Mouse (Mus musculus) kidney, adult 11 months (tissue): Measurements from ENCODE around the gene Lrrc8b.

Source experiments
- DNase-seq: peaks from one replicate; pipeline ENCODE4 v3.0.0; 2022

Lrrc8b gene

DNA sequence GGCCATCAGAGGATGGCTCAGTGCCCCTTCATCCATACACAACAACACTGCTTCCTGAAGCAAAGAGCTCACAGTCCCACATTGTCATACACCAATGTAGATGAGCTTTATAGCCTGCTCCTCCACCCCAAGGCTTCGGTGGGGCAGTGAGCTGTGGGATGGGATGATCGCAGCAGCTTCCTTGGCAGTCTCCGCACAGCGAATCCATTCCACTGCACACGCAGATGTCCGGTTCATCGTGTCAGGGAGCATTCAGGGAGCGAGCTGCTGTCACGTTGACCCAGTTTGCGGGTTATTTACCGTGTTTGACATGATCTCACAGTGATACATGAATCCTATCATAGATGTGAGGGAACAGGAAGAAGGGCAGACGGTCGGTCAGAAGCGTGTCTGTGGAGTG, 69.3 kb downstream of the Lrrc8b start:
- DNase-seq = no peak

DNA sequence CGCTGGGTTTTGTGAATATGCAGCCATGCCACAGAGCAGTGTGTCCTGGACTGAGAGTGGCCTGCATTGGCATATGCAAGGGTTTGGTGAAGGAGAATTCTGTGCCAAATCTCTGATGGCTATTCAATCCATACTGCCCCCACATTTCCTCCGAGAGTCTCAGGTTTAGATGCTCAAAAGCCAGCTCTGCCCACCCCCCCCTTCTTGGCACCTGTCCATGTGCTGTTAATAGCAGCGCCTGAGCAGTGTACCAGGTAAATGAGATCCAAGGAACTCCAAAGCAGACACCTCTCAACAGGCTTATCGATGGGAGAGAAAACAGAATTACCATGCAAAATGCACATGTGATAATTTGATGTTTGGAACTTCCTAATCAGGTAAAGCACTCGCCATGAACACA, 74.6 kb downstream of the Lrrc8b start:
- no peak for DNase-seq

DNA sequence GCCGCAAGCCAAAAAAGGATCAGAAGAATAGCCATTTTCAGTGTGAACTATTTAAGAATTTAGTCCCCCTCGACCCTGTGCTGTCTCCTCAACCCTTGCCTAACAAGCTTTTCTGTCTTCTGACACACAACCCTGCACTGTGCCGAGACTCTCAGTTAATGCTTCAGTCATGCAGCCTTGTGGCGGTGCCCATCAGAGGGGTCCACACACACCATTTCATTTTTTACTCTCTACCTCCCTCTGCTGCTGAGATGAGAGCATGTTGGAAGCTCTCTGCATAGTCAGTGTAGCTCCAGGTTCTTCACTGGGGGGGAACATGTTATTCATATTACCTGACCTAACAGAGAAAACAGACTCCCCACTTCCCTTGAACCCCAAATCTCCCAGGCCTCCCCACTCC, 75.8 kb downstream of the Lrrc8b start:
- no peak for DNase-seq

DNA sequence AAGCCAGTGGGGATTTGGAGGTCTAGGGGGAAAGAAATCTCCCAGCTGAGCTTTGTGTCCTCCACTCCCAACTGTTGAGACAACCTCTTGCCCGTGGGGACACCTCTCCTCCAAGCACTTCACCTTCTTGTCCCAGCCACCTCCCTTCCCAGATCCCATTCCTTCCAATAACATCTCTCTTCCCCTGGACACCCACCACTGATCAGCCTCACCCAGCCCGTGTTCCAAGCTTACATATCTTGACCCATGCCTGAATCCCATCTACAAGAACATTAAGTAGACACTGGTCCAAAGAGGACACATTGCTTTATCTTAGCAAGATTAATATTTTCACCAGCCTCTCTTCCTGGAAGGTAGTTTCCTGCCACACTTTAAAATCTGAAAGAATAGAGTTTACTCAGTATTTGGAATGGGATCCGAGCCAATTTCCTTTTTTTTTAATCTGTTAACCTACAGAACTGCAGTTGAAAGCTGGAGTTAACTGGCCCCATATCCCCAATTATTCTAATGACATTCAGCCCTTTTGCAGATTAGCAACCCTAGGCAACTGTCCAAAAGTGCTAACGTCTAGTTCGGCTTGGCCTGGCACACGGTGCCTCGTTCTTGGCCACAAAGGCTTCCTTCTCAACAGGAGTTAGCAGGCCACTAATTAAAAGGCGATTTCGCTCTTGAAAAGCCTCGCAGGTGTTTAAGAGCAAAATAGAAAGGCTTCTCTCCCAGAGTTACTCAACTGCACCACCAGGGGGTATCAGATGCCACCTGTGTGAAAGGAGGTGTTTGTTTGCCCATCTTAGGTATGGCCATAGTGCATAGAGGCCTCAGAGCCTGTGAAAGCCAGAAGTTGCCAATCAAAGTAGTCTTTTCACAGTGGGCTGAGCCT, 77.0 kb downstream of the Lrrc8b start:
- peak; percentile 59 for DNase-seq

DNA sequence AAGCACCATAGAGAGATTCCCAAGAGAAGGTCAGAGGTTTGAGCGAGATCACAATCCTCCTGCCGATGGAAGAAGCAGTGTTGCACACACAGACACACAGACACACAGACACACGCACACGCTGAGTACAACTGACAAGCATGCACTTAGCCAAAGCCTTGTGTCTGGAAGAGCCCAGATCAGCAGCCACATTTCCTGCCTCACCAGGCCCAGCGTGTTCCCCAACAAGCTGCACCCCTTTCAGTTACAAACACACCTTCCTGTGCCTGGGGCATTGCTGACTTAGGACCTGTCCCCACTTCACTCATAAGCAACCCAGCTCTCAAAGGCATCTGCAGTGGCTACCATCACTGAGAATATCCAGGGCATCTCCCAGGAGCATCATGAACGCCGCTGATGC, 77.8 kb downstream of the Lrrc8b start:
- DNase-seq = no peak

GRCm38 (mm10) chr5:105494246-105494917, 78.8 kb downstream of the Lrrc8b start:
- DNase-seq = no peak

GRCm38 (mm10) chr5:105494918-105495901, 79.6 kb downstream of the Lrrc8b start:
- DNase-seq = peak; percentile 53

GRCm38 (mm10) chr5:105496133-105496532, 80.6 kb downstream of the Lrrc8b start:
- DNase-seq = no peak

DNA sequence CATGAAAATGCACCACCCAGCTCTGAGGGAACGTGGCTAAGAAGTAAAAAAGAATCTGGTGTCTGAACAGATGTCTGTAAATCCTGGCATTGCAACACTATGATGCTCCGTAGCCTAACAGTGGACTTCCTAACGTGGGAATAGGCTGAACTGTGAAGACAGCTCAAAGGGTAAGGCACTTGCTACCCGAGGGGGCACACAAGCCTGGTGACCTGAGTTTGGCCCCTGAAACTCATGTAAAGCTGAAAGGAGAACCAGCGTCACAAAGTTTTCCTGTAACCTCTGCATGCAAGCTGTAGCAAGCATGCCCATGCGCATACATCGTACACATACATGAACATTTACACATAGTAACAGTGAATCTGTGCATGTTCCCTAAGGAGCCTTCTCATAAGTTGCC, 81.0 kb downstream of the Lrrc8b start:
- DNase-seq = no peak

- no peak for DNase-seq
These were observed 82.9 kb downstream of the Lrrc8b start for GRCm38 (mm10) chr5:105498429-105499000.

GRCm38 (mm10) chr5:105499396-105499795, 83.8 kb downstream of the Lrrc8b start:
- DNase-seq = no peak

DNA sequence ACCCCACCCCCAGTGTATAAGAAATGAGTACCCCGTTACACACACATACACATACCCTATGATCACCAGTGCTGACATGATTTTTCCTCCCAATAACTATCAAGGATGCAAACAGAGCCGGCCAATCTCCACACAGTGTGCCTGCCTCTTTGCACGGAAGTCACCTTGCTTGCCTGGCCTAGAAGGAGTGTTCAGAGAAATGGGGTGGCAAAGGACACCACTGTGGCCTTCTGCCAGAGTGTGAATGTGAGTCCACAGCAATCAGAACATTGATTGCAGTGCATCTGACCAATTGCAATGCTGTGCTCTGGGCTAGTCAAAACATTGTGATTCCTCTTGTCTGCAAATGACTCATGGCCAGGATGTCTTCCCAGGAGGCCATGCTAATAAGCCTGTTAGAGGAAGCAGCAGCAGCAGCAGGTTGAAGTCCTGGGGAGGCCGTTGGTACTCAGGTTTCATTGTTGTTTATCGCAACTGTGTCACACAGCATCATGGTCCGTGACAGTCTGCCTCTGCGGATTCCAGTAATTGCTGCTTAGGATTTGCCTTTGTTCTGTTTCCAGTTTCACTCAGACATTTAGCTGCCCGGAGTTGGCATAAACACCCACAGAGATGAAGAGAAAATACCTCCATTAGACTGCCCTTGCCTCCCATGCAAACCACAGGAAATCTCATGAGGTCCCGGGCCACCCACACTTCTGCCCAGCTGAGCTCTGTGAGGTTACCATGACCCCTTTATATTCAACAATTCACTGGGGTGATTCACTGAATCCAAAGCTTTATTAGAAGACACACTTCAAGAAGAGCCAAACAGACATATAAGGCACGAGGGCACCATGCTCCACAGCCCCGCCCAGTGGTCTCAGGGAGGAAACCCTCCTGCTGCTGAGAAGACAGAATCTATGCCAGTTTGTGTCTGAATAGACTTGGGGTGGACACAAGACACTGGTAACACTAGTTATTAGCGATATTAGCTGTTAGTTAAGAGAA, 84.9 kb downstream of the Lrrc8b start:
- no peak for DNase-seq

DNA sequence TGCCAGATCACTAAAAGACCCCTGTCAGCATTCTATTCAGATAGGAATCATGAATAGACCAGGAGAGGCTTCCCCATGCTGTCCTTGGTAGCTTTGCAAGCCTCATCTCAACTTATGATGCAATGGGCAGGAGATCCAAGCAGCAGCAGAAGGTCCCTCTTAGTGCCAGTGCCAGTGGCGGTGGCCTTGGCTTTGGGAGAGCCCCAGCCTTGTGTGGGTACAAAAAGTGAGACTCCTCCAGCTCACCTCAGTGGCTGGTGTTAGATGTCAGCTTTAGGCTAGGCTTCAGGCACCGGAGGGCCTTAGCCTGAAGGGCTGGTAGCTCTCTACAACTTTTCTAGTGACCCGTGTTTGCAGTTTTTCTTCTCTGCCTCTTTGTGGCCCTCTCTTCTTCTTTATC, 85.6 kb downstream of the Lrrc8b start:
- DNase-seq = no peak

GRCm38 (mm10) chr5:105508813-105509212, 93.2 kb downstream of the Lrrc8b start:
- no peak for DNase-seq

GRCm38 (mm10) chr5:105512297-105512696, 96.7 kb downstream of the Lrrc8b start:
- no peak for DNase-seq

- no peak for DNase-seq
These were observed 100.0 kb downstream of the Lrrc8b start for GRCm38 (mm10) chr5:105515532-105515931.

DNA sequence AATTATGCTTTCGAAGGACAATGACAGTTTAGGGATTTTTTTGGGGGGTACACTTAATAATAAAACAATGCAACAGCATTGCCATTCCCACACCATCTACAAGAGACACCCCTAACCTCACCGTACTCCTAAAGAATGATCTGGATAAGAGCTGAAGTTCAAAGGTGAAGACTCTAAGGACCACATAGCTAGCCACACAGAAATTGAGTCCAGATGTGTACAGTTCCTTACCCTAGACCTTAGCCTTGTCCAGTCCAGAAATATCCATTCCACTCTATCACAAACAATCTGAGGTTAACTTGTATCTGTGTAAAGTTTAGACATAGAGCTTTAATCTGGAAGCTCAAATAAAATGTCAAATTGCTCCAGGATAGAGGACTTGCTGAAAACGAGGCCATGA, 100.7 kb downstream of the Lrrc8b start:
- DNase-seq = no peak

DNA sequence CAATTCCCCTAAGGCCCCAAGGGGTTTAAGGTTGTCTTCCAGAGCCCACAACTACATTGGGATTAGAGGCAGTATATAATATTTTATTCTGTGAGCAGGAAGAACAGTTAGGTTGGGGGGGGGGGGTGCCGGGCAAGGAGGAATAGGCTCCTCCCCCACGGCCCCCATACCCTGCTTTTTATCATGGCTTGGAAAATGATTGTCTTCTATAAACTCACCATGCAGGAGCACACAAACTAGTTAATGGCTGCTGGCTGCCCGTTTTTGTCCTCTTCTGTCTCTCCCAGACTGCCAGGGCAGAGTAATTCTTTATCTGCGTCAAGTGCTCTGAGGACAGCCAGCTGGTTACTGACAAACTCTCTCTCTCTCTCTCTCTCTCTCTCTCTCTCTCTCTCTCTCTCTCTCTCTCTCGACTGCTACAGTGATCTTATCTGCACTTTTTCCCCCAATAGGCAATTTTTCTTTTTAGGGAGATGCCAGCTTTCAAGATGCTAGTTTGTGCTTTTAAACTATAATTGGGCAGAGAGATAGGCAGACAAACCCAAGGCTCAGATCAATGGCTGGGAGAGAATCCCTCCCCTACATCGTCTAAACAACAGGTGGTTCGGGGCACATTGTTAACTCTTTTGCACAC, 102.5 kb downstream of the Lrrc8b start:
- DNase-seq = no peak

- no peak for DNase-seq
These were observed 103.1 kb downstream of the Lrrc8b start for GRCm38 (mm10) chr5:105518626-105519095.

DNA sequence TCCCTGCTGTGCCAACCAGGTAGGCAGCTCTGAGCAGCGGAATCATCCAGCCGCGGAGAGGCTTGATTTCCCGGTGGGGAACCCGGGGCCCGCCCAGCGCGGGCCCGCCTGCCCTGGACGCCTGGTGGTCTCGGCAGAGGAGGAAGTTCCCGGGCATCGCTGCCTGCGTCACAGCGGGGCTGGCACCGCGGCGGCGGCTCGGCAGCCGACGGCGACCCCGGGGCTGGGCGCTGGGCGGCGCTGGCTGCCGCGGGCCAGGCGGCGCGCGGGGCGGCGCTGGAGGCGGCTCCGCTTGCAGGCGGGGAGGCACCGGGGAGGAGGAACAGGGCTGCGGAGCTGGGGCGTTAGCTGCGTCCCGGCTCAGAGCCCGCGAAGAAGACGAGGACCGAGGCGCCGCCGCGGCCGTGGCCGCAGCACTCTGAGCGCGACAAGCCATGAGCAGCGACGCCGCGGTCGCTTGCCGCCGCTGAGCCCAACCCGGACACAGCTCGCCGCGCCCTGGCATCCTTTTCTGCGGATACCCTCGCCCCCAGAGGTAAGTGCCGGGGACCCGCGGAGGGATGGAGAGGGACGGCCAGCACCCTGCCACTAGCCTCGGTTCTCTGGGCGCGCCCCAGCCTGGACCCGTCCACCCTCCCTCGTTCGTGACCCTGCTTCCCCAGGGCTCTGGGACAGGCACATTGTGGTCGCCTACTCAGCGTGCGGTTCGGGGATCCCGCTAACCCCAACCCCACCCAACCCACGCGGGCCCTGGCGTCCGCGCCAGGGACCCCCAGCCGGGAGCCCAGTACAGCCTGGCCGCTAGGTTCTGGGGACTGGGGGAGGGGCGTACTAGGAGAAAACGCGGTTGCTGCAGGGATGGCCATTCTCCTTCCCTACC, 103.8 kb downstream of the Lrrc8b start, which contains the start of gene Lrrc8c:
Gene Lrrc8c, plus strand, starts transcription at position 293 of the 880 bp plus-strand sequence.
- peak; percentile 64 for DNase-seq
